17 mouse cellular contexts compared by ENCODE assay signal in the genomic region with DNA sequence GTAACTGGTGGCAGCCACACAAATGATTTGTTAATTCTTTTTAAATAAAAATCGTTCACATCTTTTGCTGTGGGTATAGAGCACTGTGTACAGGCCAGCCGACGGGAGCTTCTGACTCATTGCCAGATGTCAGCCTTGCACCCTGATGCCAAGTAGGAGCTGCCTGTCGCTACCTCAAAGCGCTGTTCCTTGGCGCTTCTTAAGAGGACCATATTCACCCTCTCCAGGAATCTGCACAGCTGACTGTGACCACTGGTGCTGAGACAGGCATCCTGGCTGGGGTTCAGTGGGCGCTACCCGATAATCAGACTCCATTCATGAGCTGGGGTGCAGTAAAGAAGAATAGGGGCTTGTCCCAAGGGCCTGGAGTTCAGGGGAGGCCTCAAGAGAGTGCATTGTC. TPM values are rescaled to one million over a fixed set of nuclear protein-coding genes. Genes with fewer than 3 reads are reported as not detected.
"Had no signal": no experiment of that assay in that cellular context is flagged by ENCODE, and none has a peak within 500 bp of the region (broad histone marks: within the 10 kb centered on the region; RNA-seq: fewer than 3 reads in every experiment).

No protein-coding gene starts in this region.

- H3K4me3 ChIP-seq: lung, embryonic 15.5 days; megakaryocyte, embryonic 14.5 days; midbrain, embryonic 13.5 days; midbrain, embryonic 15.5 days; neural tube, embryonic 12.5 days; stomach, embryonic 15.5 days had no signal

- H3K9me3 ChIP-seq: lung, embryonic 15.5 days; midbrain, embryonic 13.5 days; midbrain, embryonic 15.5 days; neural tube, embryonic 12.5 days; stomach, embryonic 15.5 days had no signal

- H3K27me3 ChIP-seq: midbrain, embryonic 15.5 days; stomach, embryonic 15.5 days had no signal

- H3K27ac ChIP-seq: lung, embryonic 15.5 days; macrophage; midbrain, embryonic 13.5 days; midbrain, embryonic 15.5 days; neural tube, embryonic 12.5 days; stomach, embryonic 15.5 days; stomach, postnatal 0 days had no signal

- H3K9ac ChIP-seq: liver, postnatal 0 days; lung, embryonic 15.5 days; midbrain, embryonic 13.5 days; midbrain, embryonic 15.5 days; neural tube, embryonic 12.5 days; stomach, embryonic 15.5 days had no signal

- ATAC-seq: liver, postnatal 0 days; lung, postnatal 0 days; midbrain, embryonic 13.5 days; midbrain, embryonic 15.5 days had no signal

- H3K4me2 ChIP-seq: lung, embryonic 15.5 days; midbrain, embryonic 11.5 days; midbrain, embryonic 13.5 days; midbrain, embryonic 15.5 days; neural tube, embryonic 12.5 days; stomach, embryonic 15.5 days had no signal

- DNase-seq: liver, postnatal 0 days; lung, adult 2 months; lung, postnatal 14 days; lung, postnatal 36 days; thymus, adult 2 months; thymus, postnatal 25 days; thymus, postnatal 4 days had no signal

- H3K4me1 ChIP-seq: lung, embryonic 15.5 days; megakaryocyte, embryonic 14.5 days; stomach, embryonic 15.5 days had no signal

- H3K36me3 ChIP-seq: lung, embryonic 15.5 days; midbrain, embryonic 13.5 days; midbrain, embryonic 15.5 days; neural tube, embryonic 12.5 days; stomach, embryonic 15.5 days had no signal

RNA-seq across cellular contexts. Expression of gene A530016L24Rik, which starts 51.0 kb away (rescaled TPM):
- polyA plus RNA-seq: liver, postnatal 0 days; macrophage; midbrain, embryonic 11.5 days; stomach, postnatal 0 days had no signal
